Mouse (Mus musculus): Measurements from ENCODE around the gene Gm16506.
"Not testable (repeated sequence)": the region's sequence is repeated elsewhere in the genome, so short reads cannot be mapped to it uniquely, and the experiment has no call there.

Gene Gm16506

DNA sequence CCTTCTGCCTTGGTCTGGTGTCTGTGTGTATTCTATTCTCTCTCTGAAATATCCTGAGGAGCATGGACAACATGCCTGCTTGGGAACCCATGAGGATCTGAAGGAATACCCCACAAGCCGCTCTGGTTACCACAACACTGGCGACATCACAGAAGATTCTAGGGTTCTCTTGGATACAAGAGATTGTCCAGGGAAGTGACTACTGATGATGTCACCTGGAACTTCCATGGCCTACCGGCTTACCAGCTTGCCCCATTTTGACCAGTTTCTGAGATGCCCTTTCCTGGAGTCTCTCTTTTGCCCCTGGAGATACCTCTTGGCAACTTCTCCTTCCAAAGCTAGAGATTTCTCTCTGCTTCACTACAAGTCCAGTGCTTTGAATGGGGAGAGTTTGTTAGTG lies at the start of gene Gm16506:
Gene Gm16506, minus strand, starts transcription at position 101 of the 400 bp plus-strand sequence.
- DNase-seq (ENCODE audit: low spot score in 2 of 2): not testable (repeated sequence)

DNA sequence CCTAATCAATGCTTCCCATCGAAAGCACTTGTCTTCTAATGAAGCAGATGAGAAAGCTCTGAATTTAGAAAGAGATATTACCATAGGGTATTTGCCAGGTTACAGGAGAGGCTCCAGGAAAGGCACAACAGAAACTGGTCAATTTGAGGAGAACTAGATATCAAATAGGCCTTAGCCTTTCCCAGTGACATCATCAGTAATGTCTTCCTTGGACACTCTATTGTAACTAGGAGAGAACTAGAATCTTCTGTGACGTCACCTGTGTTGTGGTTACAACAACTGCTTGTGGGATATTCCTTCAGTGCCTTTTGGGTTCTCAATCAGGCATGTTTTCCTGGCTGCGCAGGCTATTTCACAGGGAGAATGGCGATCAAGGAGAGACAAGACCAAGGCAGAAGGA lies 20.3 kb upstream of the Gm16506 start, which contains the start of gene Gm6526:
Gene Gm6526, plus strand, starts transcription at position 301 of the 400 bp plus-strand sequence.
- DNase-seq (ENCODE audit: low spot score in 2 of 2): not testable (repeated sequence)

DNA sequence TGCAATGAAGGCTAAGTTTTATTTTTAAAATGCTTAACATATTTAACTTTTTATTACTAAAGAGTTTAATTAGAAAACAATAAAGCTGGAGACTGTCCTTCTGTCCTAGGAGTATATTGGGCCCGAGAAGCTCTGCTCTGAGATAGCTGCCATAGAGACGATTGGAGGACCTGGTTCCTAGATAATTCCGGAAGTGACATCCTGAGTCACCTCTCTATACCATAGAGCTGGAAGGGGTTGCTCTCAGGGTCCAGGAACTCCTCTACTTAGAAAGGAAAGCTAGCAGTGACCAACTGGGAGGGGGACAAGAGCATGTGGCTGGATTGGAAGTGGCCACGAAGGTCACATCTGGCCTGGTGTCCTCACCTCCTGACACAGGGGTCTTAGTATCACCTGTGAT lies 29.7 kb downstream of the Gm16506 start, which contains the start of gene Gm7324:
Gene Gm7324, plus strand, starts transcription at position 208 of the 400 bp plus-strand sequence.
- DNase-seq (ENCODE audit: low spot score in 2 of 2): not testable (repeated sequence)

DNA sequence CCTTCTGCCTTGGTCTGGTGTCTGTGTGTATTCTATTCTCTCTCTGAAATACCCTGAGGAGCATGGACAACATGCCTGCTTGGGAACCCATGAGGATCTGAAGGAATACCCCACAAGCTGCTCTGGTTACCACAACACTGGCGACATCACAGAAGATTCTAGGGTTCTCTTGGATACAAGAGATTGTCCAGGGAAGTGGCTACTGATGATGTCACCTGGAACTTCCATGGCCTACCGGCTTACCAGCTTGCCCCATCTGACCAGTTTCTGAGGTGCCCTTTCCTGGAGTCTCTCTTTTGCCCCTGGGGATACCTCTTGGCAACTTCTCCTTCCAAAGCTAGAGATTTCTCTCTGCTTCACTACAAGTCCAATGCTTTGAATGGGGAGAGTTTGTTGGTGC lies 50.2 kb downstream of the Gm16506 start, which contains the start of gene Gm8165:
Gene Gm8165, minus strand, starts transcription at position 101 of the 400 bp plus-strand sequence.
- not testable (repeated sequence) for DNase-seq (ENCODE audit: low spot score in 2 of 2)

Measured in right cerebral cortex, adult 2 months (tissue).